Mouse (Mus musculus) left cerebral cortex, adult 11 months (tissue): ENCODE results near the gene Gm10840.
"Not testable (repeated sequence)": the region's sequence is repeated elsewhere in the genome, so short reads cannot be mapped to it uniquely, and the experiment has no call there.

Experiments used
- DNase-seq: peaks from one replicate; pipeline ENCODE4 v3.0.0; 2022; ENCODE audit warnings: low spot score

Gm10840 gene

DNA sequence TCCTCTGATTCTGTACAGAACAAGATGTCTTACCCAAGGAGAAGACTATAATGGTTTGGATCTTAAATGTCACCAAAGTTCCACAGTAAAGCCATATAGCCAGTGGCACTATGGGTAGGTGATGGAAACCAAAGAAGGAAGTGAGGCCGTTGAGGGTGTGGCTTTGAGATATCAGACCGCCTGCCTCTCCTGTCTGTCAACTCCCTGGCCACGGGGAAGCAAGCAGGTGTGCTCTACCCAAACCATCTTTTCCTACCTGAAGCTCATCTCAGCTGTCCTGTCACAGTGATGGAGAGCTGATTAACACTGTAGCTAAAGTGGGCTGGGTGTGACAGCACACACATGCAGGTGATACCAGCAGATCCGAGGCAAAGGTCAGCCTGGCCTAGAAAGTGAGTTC, 37.6 kb downstream of the Gm10840 start:
- DNase-seq, result no peak

DNA sequence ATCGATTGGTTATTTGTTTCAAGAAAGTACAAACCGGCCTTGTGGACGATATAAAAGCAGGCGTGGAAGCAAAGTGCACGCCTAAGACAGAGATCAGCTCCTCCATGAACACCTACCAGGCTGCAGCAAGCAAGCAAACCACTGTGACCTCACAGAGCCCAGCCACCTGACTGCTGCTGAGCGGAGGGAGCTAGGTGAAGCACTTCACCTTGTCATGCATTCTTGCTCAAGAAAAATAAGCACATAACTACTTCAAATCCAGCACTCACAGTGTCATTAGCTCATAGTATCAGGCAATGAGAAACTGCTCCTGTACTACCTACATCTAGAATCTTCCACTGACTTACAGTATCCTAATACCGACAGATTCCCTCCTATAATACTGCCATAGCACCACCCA, 39.3 kb downstream of the Gm10840 start:
- not testable (repeated sequence) for DNase-seq

DNA sequence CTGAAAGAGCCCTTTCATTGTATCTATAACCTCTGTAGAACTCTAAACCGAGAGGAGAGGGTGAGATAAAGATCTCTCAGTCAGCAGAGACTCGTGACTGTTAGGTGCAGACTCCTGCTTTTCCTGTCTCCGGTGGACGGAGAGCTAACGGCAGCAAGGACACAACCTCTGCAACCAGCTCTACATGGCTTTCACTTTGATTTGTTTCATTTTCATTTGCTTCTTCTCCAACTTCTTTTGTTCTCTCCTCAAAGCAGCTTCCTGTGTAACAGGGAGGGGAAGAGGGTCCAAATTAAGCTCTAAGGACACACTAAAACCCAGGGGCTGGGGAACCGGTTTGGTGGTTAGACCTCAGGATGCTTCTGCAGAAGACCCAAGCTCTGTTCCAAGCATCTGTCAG, 40.1 kb downstream of the Gm10840 start:
- DNase-seq, result no peak

- DNase-seq, result no peak
Measured at GRCm38 (mm10) chr11:106201337-106202122, 40.9 kb downstream of the Gm10840 start.

DNA sequence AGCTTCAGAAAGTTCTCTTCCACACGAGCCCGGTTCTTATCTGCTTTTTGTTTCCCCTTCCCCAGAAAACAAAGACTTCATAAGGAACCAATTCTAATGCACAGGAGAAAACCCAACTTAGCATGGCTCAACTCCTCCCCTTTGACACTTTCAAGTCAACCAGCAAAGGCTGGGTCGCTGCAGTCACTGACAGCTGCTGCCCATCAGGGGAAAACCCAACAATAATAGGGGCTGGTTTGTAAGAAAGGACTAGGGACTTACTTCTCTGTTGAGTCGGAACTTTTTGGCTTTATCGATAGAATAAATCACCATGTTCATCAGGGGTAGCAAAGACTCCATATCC, 41.4 kb downstream of the Gm10840 start, which contains the start of gene Strada:
TSS of gene Strada (minus strand) at position 46 of the 343 bp plus-strand sequence.
- no peak for DNase-seq
